Mouse (Mus musculus): ENCODE results near the gene Mapk6.
"Not testable (repeated sequence)": the region's sequence is repeated elsewhere in the genome, so short reads cannot be mapped to it uniquely, and the experiment has no call there.

Mapk6 gene

DNA sequence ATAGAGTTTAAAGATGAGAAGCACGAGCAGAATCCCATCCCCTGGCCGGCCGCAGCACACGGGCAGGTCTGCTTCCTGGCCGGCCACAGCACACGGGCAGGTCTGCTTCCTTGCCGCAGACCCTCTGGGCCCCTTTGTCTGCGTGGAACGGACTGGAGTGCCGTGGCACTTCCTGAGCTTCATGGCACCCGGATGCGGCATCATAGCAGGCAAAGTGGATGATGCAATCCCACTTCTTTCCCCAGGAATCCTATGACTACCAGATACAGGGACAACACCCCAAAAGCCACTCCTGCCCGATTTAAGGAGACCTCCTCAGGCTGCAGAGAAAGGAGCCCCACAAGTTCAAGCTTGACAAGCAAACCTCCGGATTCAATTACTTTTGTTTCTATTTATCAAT, 27.0 kb downstream of the Mapk6 start:
- no peak for DNase-seq (ENCODE audit: low read depth, low spot score)

DNA sequence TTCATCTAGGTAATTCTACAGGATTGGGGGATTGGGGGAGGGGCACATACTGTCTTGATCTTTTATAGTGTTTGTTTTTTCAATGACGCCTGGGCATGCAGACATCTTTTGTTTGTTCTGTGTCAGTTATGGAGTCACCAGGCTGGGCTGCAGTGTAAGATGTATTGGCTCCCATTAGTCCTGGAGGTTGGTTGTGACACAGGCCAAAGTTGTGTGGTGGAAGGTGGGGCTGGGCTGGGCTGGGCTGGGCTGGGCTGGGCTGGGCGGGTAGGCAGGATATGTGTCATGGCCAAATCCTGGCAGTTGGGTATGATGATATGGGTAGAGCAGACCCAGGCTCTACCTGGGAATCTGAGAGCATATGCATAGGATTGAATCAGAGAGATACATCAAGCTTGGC, 31.0 kb downstream of the Mapk6 start:
- no peak for DNase-seq (ENCODE audit: low read depth, low spot score)

DNA sequence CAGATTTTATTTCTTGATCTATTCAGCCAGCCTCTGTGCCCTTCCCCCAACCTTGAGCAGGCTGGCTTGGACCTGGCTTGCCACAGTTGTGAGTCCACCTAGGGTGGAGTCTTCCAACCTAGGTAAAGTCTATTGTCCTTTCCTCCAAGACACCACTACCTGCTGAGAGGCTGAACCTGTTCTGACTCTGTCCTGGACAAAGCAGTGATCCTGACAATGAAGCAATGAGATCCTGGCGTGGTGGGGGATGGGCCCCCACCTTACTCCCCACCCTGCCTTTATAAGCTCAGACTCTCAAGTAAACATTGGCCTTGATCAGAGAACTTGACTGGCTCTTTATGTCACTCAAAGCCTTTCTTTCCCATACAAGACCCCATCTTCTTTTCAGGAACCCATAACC, 33.4 kb downstream of the Mapk6 start:
- DNase-seq (ENCODE audit: low read depth, low spot score), result no peak

DNA sequence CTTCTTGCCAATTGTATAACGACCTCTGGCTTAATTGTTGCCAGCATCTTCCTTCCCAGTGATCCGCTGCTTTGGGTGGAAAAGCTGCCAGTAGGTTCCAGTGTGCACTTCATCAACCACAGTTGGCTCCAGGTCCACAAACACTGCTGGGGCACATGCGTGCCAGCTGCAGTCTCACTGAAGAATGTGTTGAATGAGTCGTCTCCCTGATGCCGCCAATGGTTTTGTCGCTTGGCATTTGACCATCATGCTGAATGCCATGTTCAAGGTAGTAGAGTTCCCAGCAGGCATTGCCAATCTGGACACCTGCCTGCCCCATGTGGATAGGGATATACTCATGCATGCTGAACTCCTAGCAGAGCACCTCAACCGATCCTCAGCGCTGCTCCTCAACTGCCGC, 34.2 kb downstream of the Mapk6 start:
- DNase-seq (ENCODE audit: low read depth, low spot score), result no peak

DNA sequence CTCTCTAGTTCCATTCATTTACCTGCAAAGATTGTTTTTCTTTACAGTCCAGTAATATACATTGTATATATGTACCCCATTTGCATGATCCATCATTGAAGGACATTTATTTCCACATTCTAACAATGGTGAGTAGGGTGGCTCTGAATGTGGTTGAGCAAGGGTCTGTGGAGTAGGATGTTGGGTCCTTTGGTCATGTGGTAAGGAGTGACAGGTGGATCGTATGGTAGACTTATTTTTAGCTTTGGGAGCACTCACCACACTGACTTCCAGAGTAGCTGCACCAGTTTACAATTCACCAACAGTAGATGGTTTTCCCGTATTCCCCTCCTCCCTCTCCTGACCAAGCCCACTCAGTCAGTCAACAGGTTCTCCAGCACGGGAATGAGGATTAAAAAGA, 41.0 kb downstream of the Mapk6 start:
- no peak for DNase-seq (ENCODE audit: low read depth, low spot score)

DNA sequence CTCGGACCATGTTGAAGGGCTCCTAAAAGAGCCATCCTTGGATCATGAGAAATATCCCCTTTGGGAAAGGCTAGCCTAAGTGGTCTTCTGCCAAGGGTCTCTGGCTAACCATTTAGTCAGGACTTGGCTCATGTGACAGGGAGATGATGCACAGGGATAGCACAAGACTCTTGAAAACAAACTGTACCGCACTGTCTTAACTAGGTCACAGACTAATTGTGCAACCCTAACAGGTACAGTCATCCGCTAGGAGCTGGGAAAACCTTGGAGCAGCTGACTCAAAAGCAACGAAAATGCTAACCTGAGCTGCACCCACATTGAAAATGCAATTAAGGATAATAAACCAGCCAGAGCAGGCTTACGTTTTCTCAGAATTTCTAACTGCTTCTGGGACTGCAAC, 43.6 kb downstream of the Mapk6 start:
- no peak for DNase-seq (ENCODE audit: low read depth, low spot score)

DNA sequence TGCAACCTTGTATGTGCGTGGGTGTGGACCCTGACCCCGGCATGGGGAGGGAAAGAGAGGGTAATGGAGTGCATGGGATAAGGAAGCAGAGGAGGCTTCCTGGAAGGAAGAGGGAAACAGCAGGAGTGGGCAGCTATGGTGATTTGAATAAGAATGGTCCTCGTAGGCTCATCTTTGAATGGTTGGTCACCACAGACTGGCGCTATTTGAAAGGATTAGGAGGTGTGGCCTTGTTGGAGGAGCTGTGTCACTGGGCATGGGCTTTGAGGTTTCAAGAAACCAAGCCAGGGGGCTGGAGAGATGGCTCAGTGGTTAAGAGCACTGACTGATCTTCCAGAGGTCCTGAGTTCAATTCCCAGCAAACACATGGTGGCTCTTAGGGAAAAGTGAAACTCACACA, 44.6 kb downstream of the Mapk6 start:
- no peak for DNase-seq (ENCODE audit: low read depth, low spot score)

DNA sequence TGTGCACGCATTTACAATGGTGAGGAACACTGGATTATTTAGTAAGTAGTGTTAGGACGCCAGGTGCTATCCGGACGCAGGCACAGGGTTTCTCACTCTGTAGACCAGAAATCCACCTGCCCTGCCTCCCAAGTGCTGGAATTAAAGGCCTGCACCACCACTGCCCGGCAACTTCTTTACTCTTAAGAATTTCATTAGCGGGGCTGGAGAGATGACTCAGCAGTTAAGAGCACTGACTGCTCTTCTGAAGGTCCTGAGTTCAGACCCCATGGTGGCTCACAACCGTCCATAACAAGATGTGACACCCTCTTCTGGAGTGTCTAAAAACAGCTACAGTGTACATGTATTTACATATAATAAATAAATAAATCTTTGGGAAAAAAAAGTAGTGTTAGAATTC, 46.1 kb downstream of the Mapk6 start:
- DNase-seq (ENCODE audit: low read depth, low spot score), result not testable (repeated sequence)

DNA sequence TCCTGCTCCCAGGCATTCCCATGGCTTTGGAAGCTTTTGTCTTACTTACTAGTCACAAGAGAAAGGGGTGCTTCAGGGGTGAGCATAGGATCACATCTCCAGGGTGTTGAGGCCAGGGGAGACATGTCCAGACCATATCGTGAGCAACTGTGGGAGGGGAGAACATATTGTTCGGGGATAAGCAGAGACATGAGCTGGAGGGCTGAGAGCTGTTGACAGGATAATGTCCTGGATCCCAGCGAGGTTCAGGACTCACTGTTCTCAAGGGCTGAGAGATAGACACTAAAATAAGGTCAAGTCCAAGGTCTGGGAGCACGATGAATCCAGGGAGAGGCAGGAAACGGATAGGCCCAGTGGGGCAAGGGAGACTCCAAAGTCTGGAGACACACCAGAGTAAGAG, 46.8 kb downstream of the Mapk6 start:
- DNase-seq (ENCODE audit: low read depth, low spot score), result no peak

DNA sequence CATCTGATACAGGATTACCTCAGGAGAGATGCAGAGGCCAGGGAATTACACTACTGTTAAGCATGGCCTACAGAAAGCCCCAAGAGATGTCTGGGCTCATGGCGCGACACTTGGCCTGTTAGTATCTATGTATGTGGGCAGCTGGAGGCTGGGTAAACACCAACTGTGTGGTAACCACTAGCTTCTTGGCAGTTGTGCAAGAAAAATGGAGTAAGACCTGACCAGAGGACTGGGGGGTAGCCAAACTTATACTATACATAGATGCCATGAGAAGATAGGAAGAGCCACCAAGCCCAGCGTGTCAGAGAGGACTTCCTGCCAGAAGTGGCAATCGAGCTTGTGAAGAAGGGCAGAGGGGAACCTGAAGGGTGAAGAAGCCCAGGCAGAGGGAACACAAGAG, 47.6 kb downstream of the Mapk6 start:
- no peak for DNase-seq (ENCODE audit: low read depth, low spot score)

DNA sequence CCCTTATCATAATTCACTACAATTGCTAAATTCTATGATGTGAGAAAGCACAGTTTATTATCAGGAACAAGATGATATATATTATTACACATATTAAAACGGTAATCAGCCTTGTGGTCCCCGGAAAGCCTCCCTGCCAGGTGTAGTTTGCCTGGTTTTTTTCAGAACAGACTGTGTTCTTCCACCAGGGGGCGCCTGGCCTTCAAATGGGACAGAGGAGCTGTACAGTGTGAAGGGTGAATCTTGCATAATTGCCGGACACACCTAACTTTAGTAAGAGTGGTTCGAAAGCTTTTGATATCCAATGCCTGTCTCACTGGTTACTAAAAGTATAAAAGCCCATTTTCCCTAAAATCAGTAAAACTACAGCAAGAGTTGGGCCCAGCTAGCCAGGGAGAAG, 48.1 kb downstream of the Mapk6 start:
- peak; percentile 58 for DNase-seq (ENCODE audit: low read depth, low spot score)

DNA sequence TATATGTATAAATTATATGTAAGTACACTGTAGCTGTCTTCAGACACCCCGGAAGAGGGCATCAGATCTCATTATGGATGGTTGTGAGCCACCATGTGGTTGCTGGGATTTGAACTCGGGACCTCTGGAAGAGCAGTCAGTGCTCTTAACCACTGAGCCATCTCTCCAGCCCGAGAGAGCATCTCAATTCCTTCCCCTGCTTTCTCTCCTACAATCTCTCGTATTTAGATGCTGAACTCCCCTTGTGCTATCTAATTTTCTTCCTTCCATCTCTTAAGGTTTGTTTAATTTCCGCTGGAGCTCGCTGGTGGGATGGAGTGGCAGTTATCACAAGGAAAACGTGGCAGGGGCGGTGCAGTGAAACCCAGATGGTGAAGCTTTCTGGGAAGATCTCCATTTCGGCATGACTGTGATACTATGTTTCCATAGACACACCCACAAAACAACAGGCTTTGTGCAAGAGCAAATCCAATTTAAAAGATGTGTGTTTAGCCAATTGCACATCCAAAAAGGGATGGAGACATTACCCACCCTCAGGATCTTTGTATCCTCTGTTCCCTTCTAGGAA, 52.6 kb downstream of the Mapk6 start:
- DNase-seq (ENCODE audit: low read depth, low spot score), result no peak

DNA sequence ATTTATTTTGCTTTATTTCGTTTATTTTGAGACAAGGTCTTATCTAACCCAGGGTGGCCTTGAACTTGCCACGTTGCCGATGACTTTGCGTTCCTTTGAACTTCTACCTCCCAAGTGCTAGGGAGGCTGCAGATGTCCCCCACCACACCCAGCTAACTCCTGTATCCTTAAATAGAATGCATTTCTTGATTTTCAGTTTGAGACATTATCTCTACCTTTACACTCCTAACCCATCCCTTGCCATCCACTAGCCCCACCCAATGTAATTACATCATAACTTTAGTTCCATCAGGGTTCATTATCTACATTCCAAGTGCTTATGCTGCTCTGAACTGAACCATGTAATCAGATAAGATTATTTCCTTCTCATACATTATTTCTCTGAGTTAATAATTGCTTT, 54.0 kb downstream of the Mapk6 start:
- no peak for DNase-seq (ENCODE audit: low read depth, low spot score)

DNA sequence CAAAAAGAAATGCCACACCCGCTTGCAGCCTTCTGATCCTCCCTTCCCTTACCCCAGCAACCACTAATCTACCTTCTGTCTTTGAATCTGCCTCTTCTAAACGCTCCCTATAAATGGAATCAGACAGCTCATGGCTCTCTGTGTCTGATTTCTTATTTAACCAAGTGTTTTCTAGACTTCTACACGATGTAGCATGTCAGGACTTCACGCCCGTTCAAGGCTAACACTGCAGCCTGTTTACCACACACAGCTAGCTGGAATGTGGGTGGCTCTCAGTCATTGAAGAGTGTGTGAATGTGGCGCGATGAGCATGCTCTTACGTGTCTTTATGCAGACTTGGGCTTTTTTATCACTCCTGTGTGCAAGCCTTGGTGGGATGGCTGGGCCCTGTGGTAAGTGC, 56.7 kb downstream of the Mapk6 start:
- no peak for DNase-seq (ENCODE audit: low read depth, low spot score)

DNA sequence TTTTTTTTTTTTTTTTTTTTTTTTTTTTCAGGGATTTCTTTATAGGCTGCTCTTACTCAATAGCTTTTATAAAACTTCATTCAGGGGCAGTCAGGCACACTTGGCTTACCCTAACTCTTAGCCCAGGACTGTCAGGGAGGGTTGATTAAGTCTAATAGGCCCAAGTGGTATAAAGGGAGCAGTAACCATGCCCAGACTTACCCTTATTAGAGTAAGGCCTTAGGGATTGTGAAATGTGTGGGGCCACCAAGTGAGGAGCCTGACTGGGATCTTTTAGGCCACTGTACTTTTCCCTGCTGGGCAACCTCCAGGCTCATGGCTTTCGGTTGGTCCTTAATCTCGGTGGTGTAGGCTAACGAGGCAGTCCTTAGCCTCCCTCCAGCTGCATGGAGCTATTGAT, 61.2 kb downstream of the Mapk6 start:
- no peak for DNase-seq (ENCODE audit: low read depth, low spot score)

DNA sequence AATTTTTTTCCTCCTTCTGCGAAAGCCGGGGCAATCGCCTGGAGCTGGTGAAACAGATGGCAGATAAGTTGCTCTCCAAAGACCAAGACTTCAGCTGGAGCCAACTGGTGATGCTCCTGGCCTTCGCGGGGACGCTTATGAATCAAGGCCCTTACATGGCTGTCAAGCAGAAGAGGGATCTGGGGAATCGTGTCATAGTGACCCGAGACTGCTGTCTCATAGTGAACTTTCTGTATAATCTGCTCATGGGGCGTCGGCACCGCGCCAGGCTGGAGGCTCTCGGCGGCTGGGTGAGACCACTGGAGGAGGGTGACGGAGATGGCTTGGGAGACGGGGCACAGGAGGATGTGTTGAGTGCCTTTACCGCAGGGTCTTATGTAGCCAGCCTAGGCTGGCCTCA, 61.7 kb downstream of the Mapk6 start:
- no peak for DNase-seq (ENCODE audit: low read depth, low spot score)

DNA sequence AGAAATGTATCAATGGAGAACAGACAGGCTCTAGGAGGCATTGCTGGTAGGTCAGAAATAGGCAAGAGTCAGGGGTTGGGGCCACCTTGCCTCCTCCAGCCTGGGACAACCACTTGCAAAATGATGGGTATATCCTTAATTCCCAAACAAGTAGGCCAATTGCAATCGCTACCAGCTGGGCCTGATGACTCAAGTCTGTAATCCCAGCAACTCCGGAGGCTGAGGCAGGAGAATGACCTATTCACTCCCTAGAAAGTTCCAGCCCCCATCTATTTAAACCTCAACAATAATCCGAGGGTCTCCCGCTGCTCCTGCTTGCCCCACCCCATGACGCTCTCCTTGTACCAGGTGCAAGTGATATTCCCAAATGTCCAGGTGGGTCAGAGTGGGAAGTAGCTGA, 62.3 kb downstream of the Mapk6 start, which contains the start of gene Bcl2l10:
Gene Bcl2l10, plus strand, starts transcription at position 301 of the 400 bp plus-strand sequence.
- DNase-seq (ENCODE audit: low read depth, low spot score), result no peak

DNA sequence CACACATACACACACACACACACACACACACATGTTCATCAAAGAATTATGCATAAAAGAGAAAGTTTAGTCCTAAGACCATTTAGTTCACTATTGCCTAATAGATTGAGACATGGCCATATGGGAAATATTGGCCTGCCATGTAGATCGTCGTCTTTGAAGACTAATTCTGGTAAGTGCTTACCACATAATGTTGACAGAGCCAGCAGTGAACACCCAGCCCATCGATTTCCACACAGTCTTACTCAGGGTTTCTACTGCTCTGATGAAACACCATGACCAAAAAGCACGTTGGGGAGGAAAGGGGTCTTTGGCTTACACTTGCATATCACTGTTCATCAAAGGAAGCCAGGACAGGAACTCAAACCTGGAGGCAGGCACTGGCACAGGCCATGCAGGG, 67.4 kb downstream of the Mapk6 start:
- DNase-seq (ENCODE audit: low read depth, low spot score), result no peak

DNA sequence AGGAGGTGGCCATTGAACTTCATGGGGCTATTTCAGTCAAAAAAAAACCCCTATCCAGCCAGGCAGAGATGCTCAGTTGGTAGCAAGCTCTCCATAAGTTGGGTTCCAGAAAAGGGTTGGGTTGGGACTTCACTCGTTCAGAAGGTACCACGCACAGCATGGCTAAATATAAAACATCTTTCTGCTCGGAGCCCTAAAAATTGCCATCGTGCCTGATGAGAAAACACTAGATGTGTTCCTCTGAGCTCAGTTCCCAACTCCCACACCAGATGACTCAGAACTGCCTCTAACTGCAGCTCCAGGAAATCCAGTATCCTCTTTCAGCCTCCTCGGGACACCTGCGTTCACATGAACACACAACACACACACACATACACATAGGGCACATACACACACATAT, 71.8 kb downstream of the Mapk6 start:
- no peak for DNase-seq (ENCODE audit: low read depth, low spot score)

DNA sequence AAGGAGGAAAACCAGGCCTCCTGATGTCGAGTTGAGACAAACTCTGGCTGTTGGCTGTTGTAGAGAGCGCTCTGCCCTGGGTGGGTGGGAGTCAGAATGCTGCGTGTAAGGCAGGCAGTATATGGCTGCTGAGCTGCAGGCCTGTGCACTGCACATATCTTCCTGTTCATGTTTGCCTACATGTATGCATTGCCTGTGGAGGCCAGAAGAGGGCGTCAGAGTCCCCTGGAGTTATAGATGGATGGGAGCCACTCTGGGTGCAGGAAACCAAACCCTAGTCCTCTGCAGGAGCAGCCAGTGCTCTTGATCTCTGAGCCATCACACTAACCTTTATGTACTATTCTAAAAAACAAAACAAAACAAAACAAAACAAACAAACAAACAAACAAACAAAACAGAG, 75.4 kb downstream of the Mapk6 start:
- no peak for DNase-seq (ENCODE audit: low read depth, low spot score)

DNA sequence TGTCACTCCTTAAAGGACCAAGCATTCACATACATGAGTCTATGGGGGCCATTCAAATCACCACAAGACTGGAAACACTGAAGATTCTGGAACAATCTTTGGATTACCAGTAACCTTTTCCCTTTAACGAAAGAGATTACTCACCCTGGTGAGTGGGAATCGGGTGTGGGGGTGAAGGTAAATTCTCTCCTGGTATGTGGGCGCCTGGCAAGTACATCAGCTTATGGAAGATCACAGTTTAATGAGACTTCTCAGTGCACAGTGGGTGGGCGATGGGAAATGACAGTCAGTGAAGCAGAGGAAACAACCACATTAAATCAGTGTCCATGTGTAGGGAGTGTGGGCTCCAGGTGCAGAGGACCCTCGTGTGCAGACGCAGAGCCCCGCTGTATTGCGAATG, 79.0 kb downstream of the Mapk6 start:
- no peak for DNase-seq (ENCODE audit: low read depth, low spot score)

DNA sequence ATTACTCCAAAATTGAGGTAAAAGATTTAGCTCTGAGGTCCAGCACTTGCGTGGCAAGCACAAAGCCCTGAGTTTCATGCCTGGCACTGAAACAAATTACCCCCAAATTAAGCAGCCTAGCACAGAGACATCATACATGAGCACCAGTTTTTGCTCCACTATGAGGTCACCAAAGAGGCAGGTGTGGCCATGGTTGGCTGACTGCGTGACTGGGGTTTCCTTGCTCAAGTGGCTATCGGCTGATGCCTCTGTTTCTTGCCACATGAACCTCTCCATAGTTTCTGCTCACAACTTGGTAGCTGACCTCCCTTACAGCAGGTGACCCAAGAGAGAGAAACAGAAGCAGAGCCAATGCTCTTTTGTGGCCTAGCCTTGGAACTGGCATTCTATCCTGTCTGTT, 81.8 kb downstream of the Mapk6 start:
- DNase-seq (ENCODE audit: low read depth, low spot score), result no peak

DNA sequence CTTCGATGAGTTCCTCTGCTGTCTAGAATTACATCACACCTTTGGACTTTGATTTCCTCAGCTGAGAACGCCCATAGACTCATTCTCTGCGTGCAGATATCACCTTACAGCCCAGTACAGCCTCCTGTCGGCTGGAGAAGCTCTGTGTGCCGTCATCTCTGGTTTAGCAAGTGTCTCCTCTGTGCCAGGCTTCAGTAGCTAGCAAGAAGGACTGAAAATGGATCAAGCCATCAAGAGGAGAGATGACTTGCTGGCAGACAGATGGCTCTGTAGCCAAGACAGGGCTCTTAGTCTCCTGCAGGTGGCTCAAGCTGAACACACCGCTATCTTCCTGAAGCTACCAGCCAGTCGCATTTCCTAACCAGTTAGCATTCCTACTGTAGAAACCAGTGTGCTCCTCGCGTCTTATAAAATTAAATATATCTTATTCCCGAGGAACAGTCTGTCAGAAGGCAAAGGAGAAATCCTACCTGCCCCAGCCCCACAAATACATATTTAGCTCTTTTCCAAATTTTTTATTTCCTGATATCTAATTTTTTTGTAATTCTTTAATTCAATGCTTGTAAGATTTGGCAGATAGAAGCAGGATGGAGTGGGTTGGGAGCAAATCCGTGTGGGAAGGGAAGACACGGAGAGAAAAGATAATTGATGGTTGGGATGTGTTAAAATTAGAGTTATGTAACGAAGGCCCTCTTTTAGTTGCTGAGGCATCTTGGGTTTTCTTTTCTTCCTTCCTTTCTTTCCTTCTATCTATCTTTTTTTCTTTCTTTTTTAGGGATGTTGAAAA, 87.5 kb downstream of the Mapk6 start:
- DNase-seq (ENCODE audit: low read depth, low spot score), result no peak

DNA sequence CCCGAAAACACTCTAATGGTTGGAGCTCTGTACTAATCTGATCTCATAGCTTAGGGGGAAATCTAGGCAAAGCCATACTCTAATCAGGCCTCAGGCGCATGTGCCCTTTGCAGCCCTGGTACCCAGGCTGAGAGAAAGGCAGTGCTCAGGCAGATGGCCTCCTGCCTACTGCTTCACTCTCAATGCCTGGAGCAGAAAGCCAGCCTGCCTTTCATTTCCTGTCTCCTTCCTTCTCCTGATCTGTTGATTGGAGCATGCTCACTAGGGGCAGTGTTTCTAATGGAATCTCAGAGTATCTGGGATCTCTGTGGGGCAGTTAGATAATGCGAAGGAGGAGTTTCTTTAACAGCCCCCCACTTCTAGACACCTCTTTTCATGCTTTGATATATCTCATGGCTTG, 90.4 kb downstream of the Mapk6 start:
- DNase-seq (ENCODE audit: low read depth, low spot score), result no peak
